Mouse (Mus musculus): ENCODE data around the gene Tbc1d2b. TPM values are rescaled to one million over a fixed set of nuclear protein-coding genes. Genes with fewer than 3 reads are reported as not detected.

The Tbc1d2b gene
- polyA plus RNA-seq, 1 experiment from 2014 or later = 5.9 TPM

Other genes with a start within 250 kb of the Tbc1d2b start
- 13.4 and 13.9 TPM in 2 replicates for gene Ctsh, start 216.7 kb downstream of the Tbc1d2b start, polyA plus RNA-seq (2015; fragmentation: Nextera tagmentation; extraction: Ambion mirVana)
- gene Morf4l1, start 156.0 kb downstream of the Tbc1d2b start, polyA plus RNA-seq (2015; fragmentation: Nextera tagmentation; extraction: Ambion mirVana) = 575 and 608 TPM in 2 replicates
- 13.4 and 17.8 TPM in 2 replicates for gene Adamts7, start 107.7 kb downstream of the Tbc1d2b start, polyA plus RNA-seq (2015; fragmentation: Nextera tagmentation; extraction: Ambion mirVana)

Measured in midbrain, embryonic 13.5 days (tissue).